Mouse (Mus musculus): ENCODE results near the gene Uhrf2.

DNA sequence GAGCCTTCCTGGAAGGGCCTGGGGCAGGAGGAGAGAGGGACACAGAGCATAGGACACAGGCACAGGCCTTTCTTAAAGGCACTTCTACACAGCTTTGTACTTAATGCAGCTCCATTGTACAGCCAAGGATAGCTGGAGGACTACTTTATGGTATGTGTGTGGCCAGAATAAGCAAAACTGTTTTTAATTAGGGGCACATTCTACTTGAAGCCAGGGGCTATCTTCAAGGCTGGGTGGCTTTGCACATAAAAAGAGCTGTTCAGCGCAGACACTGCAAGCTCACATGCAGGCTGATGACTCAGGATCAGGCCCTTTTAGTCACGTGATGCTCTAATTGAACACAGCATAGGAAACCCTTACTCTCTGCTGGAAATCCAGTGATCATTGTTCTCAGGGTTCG lies 65.9 kb downstream of the Uhrf2 start:
- no peak for TF ChIP-seq CTCF (IDR thresholded peaks at IDR 0.05; ENCODE audit: low read depth)
- TF ChIP-seq EP300 (optimal IDR thresholded peaks at IDR 0.05), result no peak
